Mouse (Mus musculus) kidney, adult 2 months (tissue): Measurements from ENCODE around the gene Gm49027.

Experiments used
- CTCF ChIP-seq: fragments of 200-500 bp; conservative IDR thresholded peaks from 2 replicates; pipeline ENCODE4 v1.5.1; 2011; ENCODE audit warnings: low read depth, mild to moderate bottlenecking, control low read depth, low read length, moderate library complexity, mixed read lengths; ENCODE audit not compliant: insufficient read depth, insufficient read length
- POLR2A ChIP-seq: fragments of 200-500 bp; IDR thresholded peaks from one replicate; pipeline ENCODE4 v1.6.1; 2011; ENCODE audit warnings: low read depth, low read length, control low read depth

DNA sequence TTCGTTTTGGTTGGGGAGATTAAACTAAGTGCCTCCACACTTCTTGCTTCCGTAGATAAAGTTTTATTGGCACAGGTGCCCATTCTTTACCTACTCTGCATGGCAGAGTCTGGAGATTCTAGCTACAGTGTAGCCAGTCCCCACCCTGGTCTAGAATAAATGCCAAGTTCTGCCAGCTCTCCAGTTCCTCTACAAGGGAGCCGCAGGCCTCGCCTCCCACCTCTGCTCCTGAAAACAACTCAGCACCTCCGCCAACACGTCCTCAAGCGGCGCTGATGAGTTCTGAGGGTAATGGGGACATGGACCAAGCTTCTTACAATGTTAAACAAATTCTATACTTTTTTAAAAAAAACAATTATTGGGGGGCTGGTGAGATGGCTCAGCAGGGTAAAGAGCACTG lies 34.3 kb upstream of the Gm49027 start:
- TF ChIP-seq POLR2A (no peak), CTCF (no peak)
